Mouse (Mus musculus) 3T3-L1 (cell line): ENCODE results near the gene 2510039O18Rik.

Source experiments
- DNase-seq: peaks from one replicate; pipeline ENCODE4 v3.0.0-alpha.2; 2015; ENCODE audit warnings: low read depth, low spot score

The 2510039O18Rik gene

GRCm38 (mm10) chr4:147985205-147986132 is 44.8 kb downstream of the 2510039O18Rik start, which contains the start of gene Nppb:
TSS of gene Nppb (plus strand) at chr4:147985788.
- DNase-seq: peak; percentile 85

DNA sequence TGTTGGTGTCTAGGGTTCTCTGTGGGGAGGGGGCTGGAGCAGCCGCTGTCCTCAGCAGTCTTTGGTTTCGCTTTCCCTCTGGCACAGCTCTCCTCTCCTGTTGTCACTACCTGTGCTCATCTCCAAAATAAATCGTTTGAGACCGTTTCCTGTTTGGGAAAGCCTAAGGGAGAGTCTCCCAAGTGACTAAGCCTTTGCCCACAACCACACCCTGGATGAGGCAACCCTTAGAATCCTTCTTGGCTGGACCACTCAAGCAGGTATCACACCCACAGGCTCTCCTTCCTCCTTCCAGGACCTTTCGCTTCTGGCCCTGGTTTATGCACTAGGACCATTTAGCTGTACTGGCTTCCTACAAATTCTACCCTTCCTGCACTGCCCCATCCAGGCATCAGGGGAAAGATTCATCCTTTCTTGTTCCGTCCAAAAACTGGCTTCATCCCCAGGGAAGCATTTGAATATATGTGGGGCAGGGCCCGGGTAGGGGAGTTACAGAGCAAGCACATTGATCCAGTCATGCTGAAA is 52.9 kb downstream of the 2510039O18Rik start:
- peak; percentile 78 for DNase-seq

GRCm38 (mm10) chr4:147995311-147995710 is 54.6 kb downstream of the 2510039O18Rik start:
- peak; percentile 69 for DNase-seq
